Mouse (Mus musculus) limb, embryonic 11.5 days (tissue): ENCODE results near the gene Rtl10. TPM values are rescaled to one million over a fixed set of nuclear protein-coding genes. Genes with fewer than 3 reads are reported as not detected.

Experiments
- ATAC-seq: fragments of 200-750 bp; cut with Nextera tagmentation; 2 replicates; pipeline ENCODE4 v1.8.0; 2017; ENCODE audit warnings: low read depth; ENCODE audit not compliant: insufficient number of reproducible peaks, low FRiP score, low TSS enrichment
- DNase-seq: peaks from one replicate; pipeline ENCODE4 v3.0.0-alpha.2; 2015; ENCODE audit warnings: low spot score
- H3K27ac ChIP-seq: fragments of 300-500 bp; sonication (generic); replicated peaks from 2 replicates; pipeline ENCODE4 v1.5.1; 2014; ENCODE audit warnings: low read depth, mild to moderate bottlenecking, low read length
- H3K27me3 ChIP-seq: fragments of 300-500 bp; sonication (generic); 2 replicates; pipeline ENCODE4 v1.6.1; 2014; ENCODE audit warnings: mild to moderate bottlenecking, low read length, mixed read lengths; ENCODE audit not compliant: control insufficient read depth, insufficient read depth
- H3K36me3 ChIP-seq: fragments of 300-500 bp; sonication (generic); 2 replicates; pipeline ENCODE4 v1.6.1; 2014; ENCODE audit warnings: mild to moderate bottlenecking, low read length, moderate library complexity, mixed read lengths; ENCODE audit not compliant: control insufficient read depth, insufficient read depth
- H3K4me1 ChIP-seq: fragments of 300-500 bp; sonication (generic); 2 replicates; pipeline ENCODE4 v1.6.1; 2014; ENCODE audit warnings: low read length, mixed read lengths; ENCODE audit not compliant: control insufficient read depth, insufficient read depth
- H3K4me2 ChIP-seq: fragments of 300-500 bp; sonication (generic); 2 replicates; pipeline ENCODE4 v1.6.1; 2014; ENCODE audit warnings: low read depth, mild to moderate bottlenecking, moderate library complexity; ENCODE audit not compliant: severe bottlenecking
- H3K4me3 ChIP-seq: fragments of 300-500 bp; sonication (generic); 2 replicates; pipeline ENCODE4 v1.5.1; 2014; ENCODE audit warnings: low read depth, low read length
- H3K9ac ChIP-seq: fragments of 300-500 bp; sonication (generic); 2 replicates; pipeline ENCODE4 v1.6.1; 2014; ENCODE audit warnings: mild to moderate bottlenecking, low read length
- H3K9me3 ChIP-seq: fragments of 300-500 bp; sonication (generic); 2 replicates; pipeline ENCODE4 v1.6.1; 2016; ENCODE audit warnings: low read length; ENCODE audit not compliant: control insufficient read depth
- WGBS: fragments of 180-500 bp; shearing (Covaris S2); extraction: QIAGEN DNeasy Blood & Tissue Kit; methylation state at CpG from one replicate; pipeline ENCODE4 v1.1.7; 2014; 5-methylcytosine and 5-hydroxymethylcytosine counted together
- polyA plus RNA-seq: library from polyadenylated mRNA; unstranded; fragments of >200 nt; fragmentation: Nextera tagmentation; extraction: Ambion mirVana; gene quantifications from 2 replicates; pipeline ENCODE4 v1.2.1, GENCODE M21; 2014

The Rtl10 gene
- polyA plus RNA-seq = 2.5 and 2.6 TPM in 2 replicates

GRCm38 (mm10) chr16:18498558-18498990, at the start of gene Rtl10, which contains the start of gene Gnb1l:
Gene Rtl10, plus strand, starts transcription at chr16:18498901.
Gene Gnb1l, plus strand, starts transcription at chr16:18498713.
- WGBS = 1% methylated on average over 51 of the region's 51 CpGs
- H3K9ac ChIP-seq = peak within 1 kb of the TSS; percentile 78
- H3K4me3 ChIP-seq = peak within 1 kb of the TSS; percentile 64
- peaks cover 13% of the 10 kb centered on the region for H3K36me3 ChIP-seq
- ATAC-seq (peak; percentile 93), DNase-seq (peak; percentile 96)
- peaks cover 11% of the 10 kb centered on the region for H3K4me1 ChIP-seq
- H3K4me2 ChIP-seq = peak within 1 kb of the TSS; percentile 89
- H3K27me3 ChIP-seq = no peaks in the 10 kb centered on the region
- H3K9me3 ChIP-seq = no peaks in the 10 kb centered on the region
- peak within 1 kb of the TSS; percentile 43 for H3K27ac ChIP-seq

- Histone ChIP-seq H3K9ac (no peak overlapping the region), H3K27me3 (no peaks in the 10 kb centered on the region), H3K9me3 (no peaks in the 10 kb centered on the region), H3K4me3 (no peak overlapping the region), H3K36me3 (peaks cover 5% of the 10 kb centered on the region), H3K27ac (no peak overlapping the region), H3K4me1 (peaks cover 3% of the 10 kb centered on the region; the same call in 1 of the 2 replicates), H3K4me2 (no peak overlapping the region)
- no peak for ATAC-seq
- DNase-seq = no peak
- WGBS = 92% methylated on average over 4 of the region's 4 CpGs
Measured at GRCm38 (mm10) chr16:18449005-18449404, 49.7 kb upstream of the Rtl10 start.

- no peak overlapping the region for H3K4me2 ChIP-seq
- ATAC-seq (no peak), DNase-seq (no peak)
- WGBS = 65% methylated on average over 9 of the region's 9 CpGs
- peaks cover 4% of the 10 kb centered on the region; the same call in 1 of the 2 replicates for H3K4me1 ChIP-seq
- peak overlapping the region; percentile 24; the same call in 1 of the 2 replicates for H3K27ac ChIP-seq
- no peak overlapping the region for H3K9ac ChIP-seq
- no peaks in the 10 kb centered on the region for H3K27me3 ChIP-seq
- peaks cover 2% of the 10 kb centered on the region; the same call in 1 of the 2 replicates for H3K36me3 ChIP-seq
- H3K4me3 ChIP-seq = no peak overlapping the region
- H3K9me3 ChIP-seq = no peaks in the 10 kb centered on the region
Measured at GRCm38 (mm10) chr16:18451486-18452181, 47.1 kb upstream of the Rtl10 start.

GRCm38 (mm10) chr16:18452361-18452862, 46.3 kb upstream of the Rtl10 start:
- peaks cover 3% of the 10 kb centered on the region; the same call in 1 of the 2 replicates for H3K36me3 ChIP-seq
- no peaks in the 10 kb centered on the region for H3K9me3 ChIP-seq
- DNase-seq = no peak
- H3K27ac ChIP-seq = no peak overlapping the region
- H3K27me3 ChIP-seq = no peaks in the 10 kb centered on the region
- H3K4me2 ChIP-seq = no peak overlapping the region
- no peak for ATAC-seq
- H3K4me1 ChIP-seq = peaks cover 4% of the 10 kb centered on the region; the same call in 1 of the 2 replicates
- no peak overlapping the region for H3K9ac ChIP-seq
- 90% methylated on average over 8 of the region's 8 CpGs for WGBS
- H3K4me3 ChIP-seq = no peak overlapping the region

- ATAC-seq = no peak
- 19% methylated on average over 5 of the region's 5 CpGs for WGBS
- Histone ChIP-seq H3K36me3 (0 out of 2 replicates have a peak, but pooled peaks cover 2% of the 10 kb centered on the region), H3K27ac (no peak overlapping the region), H3K9me3 (no peaks in the 10 kb centered on the region), H3K9ac (no peak overlapping the region), H3K4me2 (no peak overlapping the region), H3K4me3 (no peak overlapping the region), H3K4me1 (peaks cover 4% of the 10 kb centered on the region; the same call in 1 of the 2 replicates), H3K27me3 (no peaks in the 10 kb centered on the region)
- no peak for DNase-seq
Measured at GRCm38 (mm10) chr16:18453846-18454245, 44.9 kb upstream of the Rtl10 start.

GRCm38 (mm10) chr16:18455407-18455806, 43.3 kb upstream of the Rtl10 start:
- Histone ChIP-seq H3K36me3 (0 out of 2 replicates have a peak, but pooled peaks cover 4% of the 10 kb centered on the region), H3K27ac (no peak overlapping the region), H3K9ac (no peak overlapping the region), H3K4me1 (peaks cover 14% of the 10 kb centered on the region), H3K4me3 (no peak overlapping the region), H3K27me3 (no peaks in the 10 kb centered on the region), H3K4me2 (no peak overlapping the region), H3K9me3 (no peaks in the 10 kb centered on the region)
- DNase-seq = no peak
- ATAC-seq = no peak
- WGBS = 91% methylated on average over 6 of the region's 6 CpGs

GRCm38 (mm10) chr16:18458661-18459060, 40.0 kb upstream of the Rtl10 start:
- Histone ChIP-seq H3K9ac (no peak overlapping the region), H3K27ac (no peak overlapping the region), H3K4me2 (no peak overlapping the region), H3K4me3 (no peak overlapping the region), H3K36me3 (0 out of 2 replicates have a peak, but pooled peaks cover 4% of the 10 kb centered on the region), H3K9me3 (no peaks in the 10 kb centered on the region), H3K27me3 (no peaks in the 10 kb centered on the region), H3K4me1 (peaks cover 14% of the 10 kb centered on the region)
- DNase-seq = no peak
- no peak for ATAC-seq

GRCm38 (mm10) chr16:18459335-18459954, 39.3 kb upstream of the Rtl10 start:
- Histone ChIP-seq H3K4me2 (peak overlapping the region; percentile 7; the same call in 1 of the 2 replicates), H3K9ac (no peak overlapping the region; the same call in 1 of the 2 replicates), H3K27ac (no peak overlapping the region; the same call in 1 of the 2 replicates), H3K4me1 (peaks cover 10% of the 10 kb centered on the region), H3K27me3 (no peaks in the 10 kb centered on the region), H3K4me3 (no peak overlapping the region), H3K9me3 (no peaks in the 10 kb centered on the region), H3K36me3 (0 out of 2 replicates have a peak, but pooled peaks cover 4% of the 10 kb centered on the region)
- 16% methylated on average over 12 of the region's 12 CpGs for WGBS
- DNase-seq (peak; percentile 42), ATAC-seq (0 out of 2 replicates have a peak, but pooled peaks have one; percentile 7)
